Mouse (Mus musculus) megakaryocyte, embryonic 14.5 days (primary cell): ENCODE data around the gene Arhgap24.

Experiments used
- FLI1 ChIP-seq: IDR thresholded peaks from 2 replicates; pipeline ENCODE4 v1.6.1; 2012; ENCODE audit warnings: low read length, inconsistent platforms, mixed read lengths
- GATA1 ChIP-seq: IDR thresholded peaks from 3 replicates; pipeline ENCODE4 v1.6.1; 2012; ENCODE audit warnings: mixed read lengths, low read length, inconsistent platforms, borderline replicate concordance

GRCm38 (mm10) chr5:102436581-102436980 lies 44.6 kb upstream of the Arhgap24 start:
- TF ChIP-seq GATA1 (no peak), FLI1 (no peak)
